Mouse (Mus musculus): ENCODE results near the gene Cox19. TPM values are rescaled to one million over a fixed set of nuclear protein-coding genes. Genes with fewer than 3 reads are reported as not detected.

The Cox19 gene
- total RNA-seq (2023) = 20.9 TPM

DNA sequence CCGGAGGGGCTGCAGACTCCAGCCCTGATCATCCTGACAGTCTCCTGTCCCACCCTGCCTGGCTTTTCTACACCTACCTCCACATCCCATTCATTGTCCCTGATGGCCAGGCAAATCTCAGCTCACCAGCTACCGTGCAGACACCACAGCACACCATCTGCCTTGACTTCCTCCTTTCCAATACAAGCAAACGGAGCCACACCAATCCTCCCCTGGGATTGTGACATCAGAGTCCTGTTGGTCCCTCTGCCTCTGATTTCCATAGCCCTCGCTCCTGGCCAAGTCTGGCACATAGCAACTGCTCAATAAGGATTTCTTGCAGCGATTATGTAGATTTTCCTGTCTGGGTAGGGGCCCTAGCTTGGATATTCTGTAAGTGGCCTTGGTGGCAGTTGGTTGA lies at the start of gene Cox19:
Gene Cox19 (minus strand): TSS at position 285 of the 400 bp plus-strand sequence.

DNA sequence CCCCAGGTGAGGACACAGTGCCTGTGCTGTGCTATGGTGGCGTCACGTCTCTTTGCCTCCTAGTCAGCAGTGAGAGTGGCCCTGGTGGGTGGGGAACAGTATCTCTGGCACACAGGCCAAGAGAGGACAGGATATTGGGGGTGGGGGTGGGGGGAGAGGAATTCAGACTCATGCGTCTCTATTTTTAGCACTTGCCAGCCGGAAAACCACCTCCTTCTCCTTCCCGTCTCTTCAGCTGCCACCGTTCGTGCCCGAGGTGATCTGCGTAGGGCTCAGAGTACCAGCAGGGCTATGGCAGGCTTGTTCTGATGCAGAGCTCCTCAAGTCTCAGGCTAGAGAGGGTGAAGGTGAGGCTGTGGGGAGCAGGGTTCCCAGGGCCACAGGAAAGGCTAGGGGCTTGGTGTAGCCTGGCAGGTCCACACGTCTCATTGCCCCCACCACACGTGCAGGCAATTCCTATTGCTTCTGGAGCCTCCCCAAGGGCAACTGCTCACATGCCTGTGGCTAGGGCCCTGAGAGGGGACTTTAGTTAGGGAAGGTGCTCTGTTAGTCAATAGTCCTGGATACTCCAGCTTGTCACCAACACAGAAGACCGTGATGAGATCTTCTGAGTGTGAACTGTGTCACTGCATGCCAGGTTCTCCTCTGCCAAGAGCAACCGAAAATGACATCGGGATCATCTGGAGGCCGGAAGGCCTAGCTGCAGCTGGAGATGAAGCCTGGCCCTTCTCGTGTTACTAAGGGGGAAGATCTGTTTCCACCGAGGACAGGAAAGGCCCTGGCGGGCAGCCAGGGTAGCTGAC lies 26.5 kb upstream of the Cox19 start, which contains the start of gene Gpr146:
Gene Gpr146 (plus strand): TSS at position 230 of the 803 bp plus-strand sequence.

DNA sequence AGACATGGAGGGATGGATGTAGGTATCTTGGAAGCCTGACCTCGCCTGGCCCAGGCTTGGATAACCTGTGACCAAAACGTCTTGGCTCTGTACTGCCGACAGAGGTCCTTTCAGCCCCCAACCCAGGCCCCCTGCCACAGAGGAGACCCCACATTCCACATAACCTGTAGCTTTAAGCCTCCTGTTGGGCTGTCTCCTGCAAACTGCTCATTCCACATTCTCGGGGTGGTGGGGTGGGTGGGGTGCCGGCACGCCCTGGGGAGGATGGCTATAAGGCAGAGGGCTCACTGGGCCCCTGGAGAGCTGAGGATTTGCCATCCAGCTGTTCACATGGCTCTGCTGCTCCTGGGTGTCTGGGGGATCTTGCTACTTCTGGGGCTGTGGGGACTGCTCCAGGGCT lies 1.1 kb upstream of the Cox19 start, which contains the start of gene Cyp2w1:
Gene Cyp2w1 (plus strand): TSS at position 301 of the 400 bp plus-strand sequence.

DNA sequence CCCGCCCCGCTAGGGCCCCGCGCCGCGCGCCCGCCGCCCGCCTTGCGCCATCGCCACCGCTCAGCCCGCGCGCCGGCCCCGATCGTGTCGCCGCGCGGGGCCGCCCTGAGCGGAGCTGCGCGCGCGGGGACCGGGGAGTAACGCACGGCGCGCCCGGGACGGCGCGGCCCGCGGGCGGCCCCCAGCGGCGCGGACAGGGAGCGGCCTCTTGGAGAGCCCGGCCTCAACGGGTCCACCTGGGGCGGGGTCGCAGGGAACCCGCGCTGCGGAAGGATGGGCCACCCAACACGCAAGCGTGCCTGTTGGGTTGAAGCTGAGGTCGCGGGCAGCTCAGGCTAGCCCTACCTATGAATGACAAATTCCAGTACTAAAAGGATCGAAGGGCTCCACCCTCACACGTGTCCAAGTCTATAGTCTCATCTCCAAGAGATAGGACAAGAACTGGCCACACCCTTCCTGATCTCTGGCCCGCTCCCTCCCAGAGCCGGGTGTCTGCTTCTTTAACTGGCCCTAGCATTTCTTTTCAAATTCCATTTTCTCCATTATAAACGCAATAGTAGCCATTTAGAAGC lies 25.7 kb downstream of the Cox19 start, which contains the start of gene Adap1:
Gene Adap1 (minus strand): TSS at position 228 of the 572 bp plus-strand sequence.

Other genes starting within 250 kb of the Cox19 start
- gene Prkar1b, start 201.4 kb downstream of the Cox19 start, total RNA-seq (2023) = 2.5 TPM
- gene Dnaaf5, start 201.2 kb downstream of the Cox19 start, total RNA-seq (2023) = 21.3 TPM
- gene Sun1, start 150.8 kb downstream of the Cox19 start, total RNA-seq (2023) = 68.1 TPM
- gene Get4, start 99.1 kb downstream of the Cox19 start, total RNA-seq (2023) = 46.0 TPM
- 4.5 TPM for gene Adap1, start 25.8 kb downstream of the Cox19 start, total RNA-seq (2023)
- not detected for gene Cyp2w1, start 1.2 kb upstream of the Cox19 start, total RNA-seq (2023)
- gene Gpr146, start 26.3 kb upstream of the Cox19 start, total RNA-seq (2023) = 27.5 TPM
- gene C130050O18Rik, start 53.9 kb upstream of the Cox19 start, total RNA-seq (2023) = 0.47 TPM
- not detected for gene Gper1, start 71.7 kb upstream of the Cox19 start, total RNA-seq (2023)
- 3.4 TPM for gene 3110082I17Rik, start 109.1 kb upstream of the Cox19 start, total RNA-seq (2023)
- 120 TPM for gene Zfand2a, start 133.1 kb upstream of the Cox19 start, total RNA-seq (2023)
- not detected for gene Uncx, start 192.1 kb upstream of the Cox19 start, total RNA-seq (2023)

Data from CD4-positive naive resting alpha-beta T cell, adult 57 days (primary cell).